ENCODE assay signal across 8 mouse cellular contexts in the genomic region with DNA sequence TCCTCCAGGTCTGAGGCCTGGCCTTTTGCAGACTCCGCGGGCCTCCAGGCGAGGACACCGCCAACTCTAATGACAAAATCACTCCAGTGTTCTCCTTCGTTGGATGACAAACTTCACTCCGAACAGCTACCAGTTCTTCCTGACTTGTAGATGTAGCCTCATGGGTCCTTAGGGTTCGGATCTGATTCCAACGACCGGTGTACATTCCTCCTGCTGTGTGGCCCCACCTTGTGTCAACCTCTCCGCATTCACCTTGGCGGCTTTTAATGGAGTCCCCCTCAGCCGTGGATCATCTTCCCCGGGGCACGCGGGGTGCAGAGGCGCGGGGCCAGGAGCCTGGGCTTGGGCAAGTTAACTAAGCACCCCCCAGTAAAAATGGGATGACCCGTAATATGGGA. TPM values are rescaled to one million over a fixed set of nuclear protein-coding genes. Genes with fewer than 3 reads are reported as not detected.
DNase-seq lines count a peak whose midpoint lies in the region; ATAC-seq and TF ChIP-seq lines count a peak whose summit lies in the region.

No protein-coding gene starts in this region.

- peak overlapping the region; percentile 89 for H3K27ac ChIP-seq in heart, embryonic 13.5 days (replicated peaks)
- H3K27ac ChIP-seq in CH12.LX (ENCODE audit: insufficient read depth, low read depth) = peak overlapping the region; percentile 16; the same call in 1 of the 2 replicates
- H3K27ac ChIP-seq in embryonic facial prominence, embryonic 15.5 days (replicated peaks) = peak overlapping the region; percentile 84
- peak overlapping the region; percentile 68 for H3K27ac ChIP-seq in intestine, postnatal 0 days (ENCODE audit: low read depth, low read length)

- under 1% methylated on average over 18 of the region's 18 CpGs for WGBS in heart, embryonic 13.5 days
- 1% methylated on average over 18 of the region's 18 CpGs for WGBS in embryonic facial prominence, embryonic 15.5 days
- under 1% methylated on average over 18 of the region's 18 CpGs for WGBS in intestine, postnatal 0 days

- peak overlapping the region; percentile 80 for H3K4me3 ChIP-seq in heart, embryonic 13.5 days
- peak overlapping the region; percentile 80 to 97 (median 86) for H3K4me3 ChIP-seq in CH12.LX (replicated peaks in 1 of 3; ENCODE audit: low read depth in 2 of 3, low read length in 2 of 3, poor library complexity in 1 of 3)
- peak overlapping the region; percentile 79 for H3K4me3 ChIP-seq in embryonic facial prominence, embryonic 15.5 days (replicated peaks)
- H3K4me3 ChIP-seq in intestine, postnatal 0 days (ENCODE audit: low read depth, low read length) = peak overlapping the region; percentile 80
- peak overlapping the region; percentile 75 for H3K4me3 ChIP-seq in myocyte

- ATAC-seq in heart, embryonic 13.5 days (ENCODE audit: extremely low read depth, insufficient number of reproducible peaks, low FRiP score, low TSS enrichment) = no peak
- peak; percentile 7; the same call in 1 of the 2 replicates for ATAC-seq in embryonic facial prominence, embryonic 15.5 days (ENCODE audit: insufficient number of reproducible peaks, low FRiP score, low TSS enrichment, low read depth)
- ATAC-seq in intestine, postnatal 0 days = peak; percentile 46

- H3K9ac ChIP-seq in heart, embryonic 13.5 days = peak overlapping the region; percentile 92
- peak overlapping the region; percentile 57 for H3K9ac ChIP-seq in CH12.LX (ENCODE audit: insufficient read depth, low read depth)
- peak overlapping the region; percentile 76 for H3K9ac ChIP-seq in embryonic facial prominence, embryonic 15.5 days
- H3K9ac ChIP-seq in intestine, postnatal 0 days (ENCODE audit: low read depth, low read length) = peak overlapping the region; percentile 80

- peaks cover 54% of the 10 kb centered on the region for H3K36me3 ChIP-seq in heart, embryonic 13.5 days
- peaks cover 35 to 63% of the 10 kb centered on the region in 2 experiments for H3K36me3 ChIP-seq in CH12.LX (replicated peaks in 1 of 2; ENCODE audit: control insufficient read depth in 1 of 2, insufficient read depth in 1 of 2, low read length in 1 of 2)
- peaks cover 46% of the 10 kb centered on the region for H3K36me3 ChIP-seq in embryonic facial prominence, embryonic 15.5 days
- peaks cover 40% of the 10 kb centered on the region for H3K36me3 ChIP-seq in intestine, postnatal 0 days (ENCODE audit: control insufficient read depth, insufficient read depth)
- peaks cover 3% of the 10 kb centered on the region for H3K36me3 ChIP-seq in myocyte (ENCODE audit: control insufficient read depth, insufficient read depth)

- no peak for DNase-seq in heart, adult 18-20 months
- no peak for DNase-seq in CH12.LX (ENCODE audit: extremely low read depth)
- DNase-seq in kidney, postnatal 4 days = no peak
- DNase-seq in adrenal gland, adult (ENCODE audit: inconsistent age in 2 of 2, low spot score in 1 of 2) = no peak

- no peak for TF ChIP-seq RAD21 in CH12.LX (IDR thresholded peaks at IDR 0.05; ENCODE audit: low read depth, low read length)

- dilution Hi-C loops in CH12.LX (cut with MboI; ENCODE audit: extremely low pct_ligation_motif_present, extremely low pct_unique_long_range_greater_than_20kb, low sequenced_read_pairs) = no loop called here

- H3K9me3 ChIP-seq in heart, embryonic 13.5 days = no peaks in the 10 kb centered on the region
- H3K9me3 ChIP-seq in CH12.LX (replicated peaks; ENCODE audit: low read length) = no peaks in the 10 kb centered on the region
- H3K9me3 ChIP-seq in embryonic facial prominence, embryonic 15.5 days (replicated peaks) = no peaks in the 10 kb centered on the region
- no peaks in the 10 kb centered on the region for H3K9me3 ChIP-seq in intestine, postnatal 0 days (ENCODE audit: control insufficient read depth)

- TF ChIP-seq POLR2A in CH12.LX (IDR thresholded peaks at IDR 0.05; ENCODE audit: low read depth, low read length) (no peak), myocyte (IDR thresholded peaks at IDR 0.05; ENCODE audit: insufficient read length, low read depth) (no peak)

- no peaks in the 10 kb centered on the region for H3K27me3 ChIP-seq in heart, embryonic 13.5 days (replicated peaks)
- H3K27me3 ChIP-seq in CH12.LX (replicated peaks) = no peaks in the 10 kb centered on the region
- no peaks in the 10 kb centered on the region for H3K27me3 ChIP-seq in embryonic facial prominence, embryonic 15.5 days
- H3K27me3 ChIP-seq in intestine, postnatal 0 days (replicated peaks; ENCODE audit: control insufficient read depth, insufficient read depth, low read length) = no peaks in the 10 kb centered on the region
- no peaks in the 10 kb centered on the region for H3K27me3 ChIP-seq in myocyte (ENCODE audit: control insufficient read depth, insufficient read depth, insufficient read length)

- peaks cover 23% of the 10 kb centered on the region for H3K4me1 ChIP-seq in heart, embryonic 13.5 days
- peaks cover 4 to 15% of the 10 kb centered on the region in 2 experiments for H3K4me1 ChIP-seq in CH12.LX (ENCODE audit: control insufficient read depth in 1 of 2, insufficient read depth in 2 of 2)
- H3K4me1 ChIP-seq in embryonic facial prominence, embryonic 15.5 days = peaks cover 13% of the 10 kb centered on the region; the same call in 1 of the 2 replicates
- peaks cover 6% of the 10 kb centered on the region; the same call in 1 of the 2 replicates for H3K4me1 ChIP-seq in intestine, postnatal 0 days (replicated peaks; ENCODE audit: control insufficient read depth, insufficient read depth, low read length)

- TF ChIP-seq EP300 in CH12.LX (IDR thresholded peaks at IDR 0.05; ENCODE audit: low read length) = no peak

- H3K4me2 ChIP-seq in heart, embryonic 13.5 days = peak overlapping the region; percentile 97
- H3K4me2 ChIP-seq in CH12.LX (ENCODE audit: insufficient read depth, low read depth, poor library complexity, severe bottlenecking) = peak overlapping the region; percentile 94
- peak overlapping the region; percentile 88 for H3K4me2 ChIP-seq in embryonic facial prominence, embryonic 15.5 days (replicated peaks)
- peak overlapping the region; percentile 91 for H3K4me2 ChIP-seq in intestine, postnatal 0 days (replicated peaks; ENCODE audit: low read depth)
- peak overlapping the region; percentile 74 for H3K4me2 ChIP-seq in myocyte (ENCODE audit: low read depth)

- peak overlapping the region; percentile 27 for H3ac ChIP-seq in myocyte (ENCODE audit: control insufficient read depth, insufficient read length)

- no peak for TF ChIP-seq CTCF in CH12.LX (conservative IDR thresholded peaks at IDR 0.05 in 1 of 2, IDR thresholded peaks at IDR 0.05 in 1 of 2; ENCODE audit: low read depth in 2 of 2, low read length in 2 of 2)
- TF ChIP-seq CTCF in intestine, postnatal 0 days (IDR thresholded peaks at IDR 0.05; ENCODE audit: low read depth) = no peak

- no peaks in the 10 kb centered on the region for H3K79me2 ChIP-seq in CH12.LX (replicated peaks; ENCODE audit: control insufficient read depth, extremely low read depth, insufficient read depth, poor library complexity, severe bottlenecking)
- no peaks in the 10 kb centered on the region for H3K79me2 ChIP-seq in myocyte (ENCODE audit: control insufficient read depth, insufficient read depth)

- in situ Hi-C loops in CH12.LX (cut with MboI; ENCODE audit: low pct_ligation_motif_present, low pct_unique_long_range_greater_than_20kb, low sequenced_read_pairs) = no loop called here

TF ChIP-seq in CH12.LX, 34 proteins besides CTCF, POLR2A, EP300 and RAD21 (continues in another document):
- TF ChIP-seq HCFC1 (IDR thresholded peaks at IDR 0.05; ENCODE audit: low read depth, low read length) = no peak

TF ChIP-seq in myocyte, 11 proteins besides CTCF, POLR2A, EP300 and RAD21 (continues in another document):
- no peak for TF ChIP-seq SRF (IDR thresholded peaks at IDR 0.05; ENCODE audit: control insufficient read depth, insufficient read length, low read depth)

RNA-seq across cellular contexts. Expression of a gene that starts 0.4 kb away (rescaled TPM):
- 25.9 and 31.6 TPM in 2 replicates for polyA plus RNA-seq in heart, embryonic 13.5 days (2015; fragmentation: Nextera tagmentation; extraction: Ambion mirVana)
- total RNA-seq in heart, adult 18-20 months (2021) = 10 to 100 TPM; 15.1 to 15.2 TPM
- total RNA-seq in CH12.LX (2012; rRNA removed) (24.9 and 29.0 TPM in 2 replicates), CH12.LX (2014; rRNA removed) (20.2 and 26.4 TPM in 2 replicates)
- polyA plus RNA-seq in CH12.LX (2012; ENCODE audit: insufficient read length, low read depth) (26.4 and 34.7 TPM in 2 replicates), myocyte (2012; fragmentation: generic; extraction: Trizol) (21.4 TPM)
- 45.6 and 51.4 TPM in 2 replicates for polyA plus RNA-seq in embryonic facial prominence, embryonic 15.5 days (2015; fragmentation: Nextera tagmentation; extraction: Ambion mirVana)
- 13.6 and 14.4 TPM in 2 replicates for polyA plus RNA-seq in intestine, postnatal 0 days (2015; fragmentation: Nextera tagmentation; extraction: Ambion mirVana)

RNA-seq across cellular contexts. Expression of a gene that starts 20.0 kb away (rescaled TPM):
- polyA plus RNA-seq in heart, embryonic 13.5 days (2015; fragmentation: Nextera tagmentation; extraction: Ambion mirVana) = 23.7 and 25.3 TPM in 2 replicates
- total RNA-seq in heart, adult 18-20 months (2021) = under 1 TPM; 0.54 to 0.60 TPM
- total RNA-seq in CH12.LX (2012; rRNA removed) (37.4 and 40.0 TPM in 2 replicates), CH12.LX (2014; rRNA removed) (31.6 and 32.8 TPM in 2 replicates)
- polyA plus RNA-seq in CH12.LX (2012; ENCODE audit: insufficient read length, low read depth) (36.6 and 40.1 TPM in 2 replicates), myocyte (2012; fragmentation: generic; extraction: Trizol) (18.0 TPM)
- 19.9 and 22.4 TPM in 2 replicates for polyA plus RNA-seq in embryonic facial prominence, embryonic 15.5 days (2015; fragmentation: Nextera tagmentation; extraction: Ambion mirVana)
- polyA plus RNA-seq in intestine, postnatal 0 days (2015; fragmentation: Nextera tagmentation; extraction: Ambion mirVana) = 4.2 and 4.6 TPM in 2 replicates

RNA-seq across cellular contexts. Expression of a gene that starts 47.4 kb away (rescaled TPM):
- polyA plus RNA-seq in heart, embryonic 13.5 days (2015; fragmentation: Nextera tagmentation; extraction: Ambion mirVana) = 3.1 and 4.2 TPM in 2 replicates
- 10 to 100 TPM; 15.2 to 21.4 TPM for total RNA-seq in heart, adult 18-20 months (2021)
- total RNA-seq in CH12.LX (2012; rRNA removed) (4.2 and 5.8 TPM in 2 replicates), CH12.LX (2014; rRNA removed) (3.3 and 5.1 TPM in 2 replicates)
- polyA plus RNA-seq in CH12.LX (2012; ENCODE audit: insufficient read length, low read depth) (4.4 and 5.1 TPM in 2 replicates), myocyte (2012; fragmentation: generic; extraction: Trizol) (0.12 TPM)
- polyA plus RNA-seq in embryonic facial prominence, embryonic 15.5 days (2015; fragmentation: Nextera tagmentation; extraction: Ambion mirVana) = 6.8 and 8.8 TPM in 2 replicates
- polyA plus RNA-seq in intestine, postnatal 0 days (2015; fragmentation: Nextera tagmentation; extraction: Ambion mirVana) = 8.6 and 10.4 TPM in 2 replicates

RNA-seq across cellular contexts. Expression of a gene that starts 58.0 kb away (rescaled TPM):
- polyA plus RNA-seq in heart, embryonic 13.5 days (2015; fragmentation: Nextera tagmentation; extraction: Ambion mirVana) = 0.13 and 0.19 TPM in 2 replicates
- total RNA-seq in heart, adult 18-20 months (2021) = 1 to 10 TPM; 3.5 to 4.1 TPM
- not detected in 2 replicates for total RNA-seq in CH12.LX (2012; rRNA removed)
- total RNA-seq in CH12.LX (2014; rRNA removed) = not detected in 2 replicates
- polyA plus RNA-seq in CH12.LX (2012; ENCODE audit: insufficient read length, low read depth) = not detected in 2 replicates
- polyA plus RNA-seq in embryonic facial prominence, embryonic 15.5 days (2015; fragmentation: Nextera tagmentation; extraction: Ambion mirVana) = 0.29 and 0.31 TPM in 2 replicates
- polyA plus RNA-seq in intestine, postnatal 0 days (2015; fragmentation: Nextera tagmentation; extraction: Ambion mirVana) = 0.07 and 0.12 TPM in 2 replicates
- polyA plus RNA-seq in myocyte (2012; fragmentation: generic; extraction: Trizol) = not detected

Comparison
In these comparisons a context has a peak if more than half of its experiments do, and no peak if none do; other contexts are left out.
1. H3K27ac ChIP-seq: peak in every context shown above with its lines; median percentile 89 in heart, embryonic 13.5 days; 84 in embryonic facial prominence, embryonic 15.5 days; 68 in intestine, postnatal 0 days; 16 in CH12.LX.